Mouse (Mus musculus) monocyte, adult 59 days (primary cell): ENCODE data around the gene Npy2r. TPM values are rescaled to one million over a fixed set of nuclear protein-coding genes. Genes with fewer than 3 reads are reported as not detected.

Experiments
- total RNA-seq, 2 experiments: library from RNA; stranded (reverse); gene quantifications; one replicate each; pipeline ENCODE4 v1.2.4; 2023

Gene Npy2r
- not detected for total RNA-seq

DNA sequence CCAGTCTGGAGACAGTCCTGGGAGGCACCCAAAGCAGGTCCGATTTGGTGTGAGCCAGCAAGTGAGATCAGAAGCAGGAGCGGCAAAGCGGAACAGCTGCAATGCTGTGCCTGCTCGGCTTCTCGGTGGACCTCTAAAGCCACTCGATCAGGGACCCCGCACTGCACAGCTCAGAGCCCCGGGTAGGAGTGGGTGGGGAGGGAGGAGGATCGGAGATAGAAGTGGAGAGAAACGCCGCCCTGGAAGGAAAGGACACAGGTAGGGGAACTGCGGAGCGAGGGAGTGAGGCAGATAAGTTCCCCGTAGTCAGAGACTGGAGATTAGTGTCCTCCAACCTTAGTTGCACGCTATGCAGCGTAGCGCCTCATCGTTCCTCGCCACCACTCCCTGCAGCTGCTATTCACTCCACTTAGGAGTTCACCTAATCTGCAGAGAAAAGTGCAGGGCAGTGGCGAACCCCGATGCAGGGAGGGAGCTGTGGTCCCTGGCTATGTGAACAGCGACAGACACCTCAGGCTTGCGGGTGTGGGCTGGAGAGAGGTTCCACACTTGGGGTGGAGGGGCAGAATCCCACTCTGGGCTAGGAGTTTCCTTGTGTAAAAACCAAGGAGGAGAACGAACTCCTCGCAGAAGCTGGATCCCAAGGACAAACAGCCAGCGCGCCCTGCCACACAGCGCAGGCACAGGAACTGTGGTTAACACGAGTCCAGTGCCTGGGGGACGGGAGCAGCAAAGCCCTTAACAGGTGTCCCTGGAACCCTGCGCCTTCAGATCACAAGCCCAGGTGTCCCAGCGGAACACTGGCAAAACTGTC lies at the start of gene Npy2r:
Npy2r (minus strand) TSS at position 177 of the 814 bp plus-strand sequence.

Other genes with a start within 250 kb of the Npy2r start
- gene Map9, start 190.0 kb downstream of the Npy2r start, total RNA-seq: under 1 TPM in 1 of 2 experiments, not detected in 1; 0.13 TPM